Mouse (Mus musculus) liver, adult 2 months (tissue): ENCODE data around the gene Unkl. TPM values are rescaled to one million over a fixed set of nuclear protein-coding genes. Genes with fewer than 3 reads are reported as not detected.

ENCODE experiments used
- DNase-seq: peaks from one replicate; pipeline ENCODE4 v3.0.0-alpha.2; 2011; ENCODE audit warnings: low read depth, low spot score; ENCODE audit errors: extremely low read depth
- H3K27ac ChIP-seq: fragments of 200-500 bp; replicated peaks from 2 replicates; pipeline ENCODE4 v1.5.1; 2012; ENCODE audit warnings: low read depth, mild to moderate bottlenecking, control low read depth, inconsistent platforms, low read length; ENCODE audit not compliant: insufficient read depth
- H3K27me3 ChIP-seq: fragments of 200-500 bp; 2 replicates; pipeline ENCODE4 v1.6.1; 2012; ENCODE audit warnings: mild to moderate bottlenecking, moderate library complexity, low read length, inconsistent platforms; ENCODE audit not compliant: control insufficient read depth, insufficient read depth
- H3K36me3 ChIP-seq: fragments of 200-500 bp; 2 replicates; pipeline ENCODE4 v1.6.1; 2012; ENCODE audit warnings: low read length, inconsistent platforms; ENCODE audit not compliant: control insufficient read depth, insufficient read depth
- H3K4me1 ChIP-seq: fragments of 200-500 bp; 2 replicates; pipeline ENCODE4 v1.6.1; 2011; ENCODE audit warnings: low read length; ENCODE audit not compliant: control insufficient read depth, insufficient read depth
- H3K4me3 ChIP-seq: fragments of 200-500 bp; 2 replicates; pipeline ENCODE4 v1.5.1; 2011; ENCODE audit warnings: low read depth, mild to moderate bottlenecking, control low read depth, low read length, moderate library complexity; ENCODE audit not compliant: insufficient read depth
- H3K79me2 ChIP-seq: fragments of 200-500 bp; 2 replicates; pipeline ENCODE4 v1.6.1; 2012; ENCODE audit warnings: inconsistent platforms, mild to moderate bottlenecking, low read length, moderate library complexity; ENCODE audit not compliant: control insufficient read depth, insufficient read depth
- H3K9ac ChIP-seq: fragments of 200-500 bp; 2 replicates; pipeline ENCODE4 v1.6.1; 2012; ENCODE audit warnings: low read depth, mild to moderate bottlenecking, control low read depth, inconsistent platforms, low read length
- CTCF ChIP-seq: fragments of 200-500 bp; IDR thresholded peaks from 2 replicates; pipeline ENCODE4 v1.5.1; 2011; ENCODE audit warnings: low read depth, low read length, control low read depth
- POLR2A ChIP-seq: fragments of 200-500 bp; IDR thresholded peaks from 2 replicates; pipeline ENCODE4 v1.6.1; 2011; ENCODE audit warnings: low read length, control low read depth; ENCODE audit not compliant: insufficient read depth; ENCODE audit errors: extremely low read depth
- WGBS: fragments of 180-500 bp; shearing (Covaris S2); methylation state at CpG from one replicate; pipeline ENCODE4 v1.1.7; 2018; 5-methylcytosine and 5-hydroxymethylcytosine counted together
- polyA plus RNA-seq: library from polyadenylated mRNA; depleted of rRNA; stranded (reverse); fragments of >200 nt; gene quantifications from 2 replicates; pipeline ENCODE4 v1.2.3, GENCODE M21; 2012
- total RNA-seq: library from RNA; depleted of rRNA; stranded (reverse); fragments of >200 nt; gene quantifications from 2 replicates; pipeline ENCODE4 v1.2.3, GENCODE M21; 2014

The Unkl gene
- total and polyA plus RNA-seq, 2 experiments, result 9.4 to 28.0 TPM

DNA sequence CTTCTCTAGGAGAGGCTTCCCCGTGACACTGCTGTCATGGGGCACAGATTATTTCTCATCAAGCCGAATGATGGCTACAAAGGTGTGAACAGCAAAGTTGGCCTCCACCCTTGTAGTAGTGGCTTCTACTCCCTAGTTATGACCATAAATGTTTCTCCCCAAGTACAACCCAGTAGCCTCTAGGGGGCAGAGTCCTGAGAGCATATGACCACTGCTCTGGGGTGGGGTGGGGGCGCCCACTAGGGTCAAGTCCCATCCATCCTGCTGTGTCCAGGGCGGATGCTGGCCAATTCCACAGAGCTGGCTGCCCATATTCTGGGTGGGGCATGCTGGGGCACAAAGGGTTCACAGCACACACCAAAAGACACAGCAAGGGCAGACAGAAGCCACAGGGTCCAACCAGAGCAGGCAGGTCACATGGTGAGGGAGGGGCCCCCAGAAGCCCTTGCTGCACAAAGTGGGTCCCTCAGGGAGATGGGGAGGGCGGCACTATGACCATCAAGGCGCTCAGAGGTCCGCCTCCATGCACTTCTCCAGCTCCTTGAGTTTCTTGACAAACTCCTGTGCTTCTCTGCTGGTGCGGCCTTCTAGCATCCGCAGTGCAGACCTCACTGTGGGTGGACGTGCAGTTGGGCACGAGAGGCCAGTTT is 55.1 kb downstream of the Unkl start:
- Histone ChIP-seq H3K79me2 (peaks cover 4% of the 10 kb centered on the region; the same call in 1 of the 2 replicates), H3K27me3 (no peaks in the 10 kb centered on the region), H3K4me3 (no peak overlapping the region), H3K4me1 (peaks cover 5% of the 10 kb centered on the region), H3K27ac (no peak overlapping the region), H3K36me3 (no peaks in the 10 kb centered on the region), H3K9ac (no peak overlapping the region)
- 93% methylated on average over 11 of the region's 11 CpGs for WGBS
- no peak for DNase-seq
- TF ChIP-seq CTCF (no peak), POLR2A (no peak)

DNA sequence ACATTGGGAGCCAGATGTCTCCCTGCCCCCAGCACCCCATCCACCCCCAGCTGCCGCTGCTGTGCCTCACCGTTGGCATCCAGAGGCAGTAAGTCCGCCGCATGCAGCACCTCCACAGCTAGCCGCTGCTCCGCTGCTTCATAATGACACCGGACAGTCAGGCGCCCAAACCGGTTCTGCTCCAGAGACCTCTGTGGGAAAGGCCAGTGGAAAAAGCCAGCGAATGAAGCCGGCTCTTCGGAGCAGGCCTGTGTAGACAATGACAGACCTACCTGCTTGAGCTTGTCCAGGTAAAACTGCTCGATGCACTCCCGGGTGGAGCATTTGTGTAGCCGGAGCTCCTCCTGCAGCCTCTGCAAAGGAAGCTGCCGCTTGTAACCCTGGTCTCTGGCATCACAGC is 56.0 kb downstream of the Unkl start:
- DNase-seq, result no peak
- Histone ChIP-seq H3K4me1 (peaks cover 5% of the 10 kb centered on the region), H3K27me3 (no peaks in the 10 kb centered on the region), H3K27ac (no peak overlapping the region), H3K36me3 (no peaks in the 10 kb centered on the region), H3K79me2 (peaks cover 4% of the 10 kb centered on the region; the same call in 1 of the 2 replicates), H3K4me3 (no peak overlapping the region), H3K9ac (no peak overlapping the region)
- 82% methylated on average over 16 of the region's 16 CpGs for whole genome bisulfite sequencing
- peak; percentile 23 for TF ChIP-seq CTCF
- no peak for TF ChIP-seq POLR2A

DNA sequence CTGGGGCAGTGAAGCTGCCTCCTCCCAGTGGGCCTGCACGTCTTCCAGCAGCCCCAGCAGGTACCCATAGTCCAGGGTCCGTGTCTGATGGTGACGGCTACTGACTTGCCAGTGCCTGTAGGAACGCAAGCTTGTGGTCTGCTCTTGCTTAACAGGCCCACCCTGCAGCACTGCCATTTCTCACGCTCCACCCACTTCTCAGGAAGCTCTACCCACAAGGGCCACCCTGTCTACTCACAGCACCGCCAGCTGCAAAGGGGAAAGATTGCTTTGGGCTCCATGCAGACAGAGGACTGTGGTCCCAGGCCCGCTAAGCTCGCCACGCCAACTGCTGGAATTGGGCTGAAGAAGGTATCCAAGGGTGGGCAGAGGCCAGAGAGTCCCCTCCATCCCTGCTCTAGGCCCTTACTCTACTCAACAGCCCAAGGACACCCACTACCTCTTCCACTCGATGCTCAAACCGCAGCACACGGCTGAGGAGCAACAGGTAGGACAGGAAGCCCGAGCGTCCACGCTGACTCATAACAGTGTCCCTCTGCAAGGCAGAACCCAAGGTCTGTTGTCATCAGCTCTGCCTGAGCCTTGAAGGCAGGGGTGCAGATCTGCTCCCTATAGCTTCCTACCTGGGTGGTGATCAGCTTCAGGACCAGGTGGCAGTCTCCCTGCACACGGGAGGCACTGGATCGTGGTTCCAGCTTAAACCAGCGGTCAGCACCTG is 60.0 kb downstream of the Unkl start:
- Histone ChIP-seq H3K4me3 (no peak overlapping the region), H3K9ac (no peak overlapping the region), H3K79me2 (no peaks in the 10 kb centered on the region), H3K36me3 (no peaks in the 10 kb centered on the region), H3K4me1 (no peaks in the 10 kb centered on the region), H3K27me3 (no peaks in the 10 kb centered on the region), H3K27ac (no peak overlapping the region)
- 75% methylated on average over 18 of the region's 18 CpGs for WGBS
- DNase-seq, result no peak
- TF ChIP-seq POLR2A (no peak), CTCF (no peak)

DNA sequence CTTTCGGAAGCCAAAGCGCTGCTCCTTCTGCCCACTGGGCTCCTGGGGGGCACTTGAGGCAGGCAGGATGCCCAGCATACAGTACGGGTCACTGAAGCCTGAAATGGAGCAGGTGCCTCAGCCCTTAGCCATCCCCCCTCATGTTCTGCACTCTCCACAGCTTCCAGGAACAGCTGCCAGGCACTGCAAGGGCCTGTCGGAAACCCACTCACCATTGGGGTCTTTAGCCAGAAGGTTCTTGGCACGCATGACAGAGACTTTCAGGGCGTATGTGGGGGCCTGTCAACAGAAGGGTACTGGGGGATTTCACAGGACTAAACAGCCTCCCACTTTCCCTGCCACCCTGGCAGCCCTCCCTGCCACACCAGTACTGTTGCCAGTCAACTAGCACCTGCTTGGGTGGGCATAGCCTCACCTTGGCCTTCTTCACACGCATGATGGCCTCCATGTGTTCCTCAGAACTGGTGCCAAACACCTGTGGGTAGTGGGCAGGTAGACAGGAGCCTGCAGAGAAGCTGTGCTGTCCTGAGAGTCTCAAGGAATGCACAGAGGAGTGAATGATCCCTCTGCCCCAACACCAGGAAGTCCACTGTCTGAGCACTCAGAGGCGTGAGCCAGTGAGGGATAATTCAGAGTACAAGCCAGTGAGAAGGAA is 62.1 kb downstream of the Unkl start:
- Histone ChIP-seq H3K79me2 (no peaks in the 10 kb centered on the region), H3K4me3 (no peak overlapping the region), H3K27me3 (0 out of 2 replicates have a peak, but pooled peaks cover 11% of the 10 kb centered on the region), H3K9ac (no peak overlapping the region), H3K4me1 (no peaks in the 10 kb centered on the region), H3K27ac (no peak overlapping the region), H3K36me3 (no peaks in the 10 kb centered on the region)
- TF ChIP-seq POLR2A, result no peak
- no peak for TF ChIP-seq CTCF
- no peak for DNase-seq
- 87% methylated on average over 8 of the region's 8 CpGs for WGBS

DNA sequence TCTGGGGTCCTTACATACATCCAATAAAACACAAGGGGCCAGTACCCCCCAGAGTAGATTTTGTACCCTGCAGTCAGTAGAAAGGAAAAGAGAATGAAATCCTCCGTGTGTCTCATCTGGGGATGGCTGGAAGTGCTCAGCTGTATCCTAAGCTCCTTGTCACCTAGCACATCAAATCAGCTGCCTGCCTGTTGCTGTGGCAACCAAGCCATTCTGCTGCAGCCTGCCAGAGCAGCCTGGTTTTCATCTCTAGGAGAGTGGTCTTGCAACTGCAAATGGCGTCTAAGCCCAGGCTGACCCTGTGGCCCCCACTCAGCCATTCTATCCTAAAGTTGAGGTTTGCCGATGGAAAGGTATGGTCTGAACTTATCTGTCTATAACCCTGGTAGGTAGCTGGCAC is 64.4 kb downstream of the Unkl start:
- no peak for DNase-seq
- Histone ChIP-seq H3K27ac (no peak overlapping the region), H3K79me2 (no peaks in the 10 kb centered on the region), H3K4me3 (no peak overlapping the region), H3K36me3 (no peaks in the 10 kb centered on the region), H3K27me3 (peaks cover 15% of the 10 kb centered on the region; the same call in 1 of the 2 replicates), H3K4me1 (no peaks in the 10 kb centered on the region; the same call in 1 of the 2 replicates), H3K9ac (no peak overlapping the region)
- 74% methylated on average over 3 of the region's 3 CpGs for WGBS
- no peak for TF ChIP-seq POLR2A
- TF ChIP-seq CTCF, result no peak
